Mouse (Mus musculus) kidney, adult 2 months (tissue): Measurements from ENCODE around the gene Cpa1.

Experiments
- CTCF ChIP-seq: fragments of 200-500 bp; conservative IDR thresholded peaks from 2 replicates; pipeline ENCODE4 v1.5.1; 2011; ENCODE audit warnings: low read depth, mild to moderate bottlenecking, control low read depth, low read length, moderate library complexity, mixed read lengths; ENCODE audit not compliant: insufficient read depth, insufficient read length
- POLR2A ChIP-seq: fragments of 200-500 bp; IDR thresholded peaks from one replicate; pipeline ENCODE4 v1.6.1; 2011; ENCODE audit warnings: low read depth, low read length, control low read depth

DNA sequence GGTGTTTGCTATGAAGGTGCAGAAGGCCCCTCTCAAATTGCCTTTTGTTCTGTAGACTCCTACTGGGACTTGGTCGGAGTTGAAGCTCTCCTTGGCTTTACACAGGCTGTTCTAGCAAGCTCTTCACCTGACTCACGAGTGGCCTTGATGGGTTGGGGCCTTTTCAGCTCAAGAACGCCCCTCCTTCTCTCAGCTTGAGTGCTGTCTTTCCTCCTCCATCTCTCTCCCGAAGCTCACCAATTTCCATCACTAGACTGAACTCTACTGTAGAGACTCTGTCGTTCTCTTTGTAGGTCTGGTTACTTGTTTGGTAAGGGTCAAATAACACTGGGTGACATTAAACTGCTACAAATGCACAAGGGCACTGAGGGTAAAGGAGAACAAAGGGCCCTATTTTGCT lies 53.8 kb downstream of the Cpa1 start:
- no peak for TF ChIP-seq CTCF
- TF ChIP-seq POLR2A: no peak
